Mouse (Mus musculus) gastrocnemius, postnatal 4 days (tissue): ENCODE data around the gene Mrpl23. TPM values are rescaled to one million over a fixed set of nuclear protein-coding genes. Genes with fewer than 3 reads are reported as not detected.

Experiments used
- DNase-seq, 2 experiments: peaks; one replicate each; pipeline ENCODE4 v3.0.0; 2021 to 2022; ENCODE audit warnings: low spot score in 2 of 2, mixed read lengths in 2 of 2
- microRNA-seq: library from miRNA; unstranded; fragments of <30 nt; microRNA quantifications from one replicate; pipeline ENCODE4 v1.2.0, GENCODE M21; 2021
- total RNA-seq, 2 experiments: library from RNA; stranded (reverse); gene quantifications; 2 replicates each; pipeline ENCODE4 v1.2.3; 2021

The Mrpl23 gene
- total RNA-seq, 2 experiments from 2014 or later, result 6.3 to 9.4 TPM

GRCm38 (mm10) chr7:142572343-142572742 lies 39.9 kb downstream of the Mrpl23 start:
- no peak for DNase-seq

- DNase-seq, result no peak
Measured at GRCm38 (mm10) chr7:142572992-142573391, 40.5 kb downstream of the Mrpl23 start.

GRCm38 (mm10) chr7:142574155-142574660 lies 41.7 kb downstream of the Mrpl23 start:
- DNase-seq, result no peak

GRCm38 (mm10) chr7:142574826-142575351 lies 42.4 kb downstream of the Mrpl23 start:
- no peak for DNase-seq

GRCm38 (mm10) chr7:142575491-142575890 lies 43.0 kb downstream of the Mrpl23 start:
- DNase-seq, result no peak

- no peak for DNase-seq
Measured at GRCm38 (mm10) chr7:142575971-142576370, 43.5 kb downstream of the Mrpl23 start.

GRCm38 (mm10) chr7:142576472-142577326 lies 44.2 kb downstream of the Mrpl23 start:
- no peak for DNase-seq

- peak; percentile 64 to 82 for DNase-seq
Measured at GRCm38 (mm10) chr7:142577806-142578423, 45.4 kb downstream of the Mrpl23 start.

- no peak for DNase-seq
Measured at GRCm38 (mm10) chr7:142579069-142579468, 46.6 kb downstream of the Mrpl23 start.

- peak in 1 of 2 experiments; percentile 65 for DNase-seq
Measured at GRCm38 (mm10) chr7:142580121-142580879, 47.8 kb downstream of the Mrpl23 start.

GRCm38 (mm10) chr7:142581186-142581585 lies 48.7 kb downstream of the Mrpl23 start:
- DNase-seq, result no peak

- peak in 1 of 2 experiments; percentile 66 for DNase-seq
Measured at GRCm38 (mm10) chr7:142581656-142582228, 49.3 kb downstream of the Mrpl23 start.

GRCm38 (mm10) chr7:142584882-142585281 lies 52.4 kb downstream of the Mrpl23 start:
- DNase-seq, result no peak

- DNase-seq, result no peak
Measured at GRCm38 (mm10) chr7:142585890-142586289, 53.4 kb downstream of the Mrpl23 start.

GRCm38 (mm10) chr7:142588282-142588941 lies 55.9 kb downstream of the Mrpl23 start:
- peak in 1 of 2 experiments; percentile 70 for DNase-seq

Small RNA genes within 50 kb of the gene (microRNA-seq; reads per million reads assigned to microRNA genes)
- 47.8 reads per million, percentile 43 among the genes with 10 or more reads in this experiment for gene Mir675

Other genes with a start within 250 kb of the Mrpl23 start
- not detected for gene Krtap5-1, start 235.6 kb upstream of the Mrpl23 start, total RNA-seq
- gene Krtap5-4, start 229.1 kb upstream of the Mrpl23 start, total RNA-seq, result not detected
- gene Ifitm10, start 158.9 kb upstream of the Mrpl23 start, total RNA-seq, result 1 to 10 TPM in 1 of 2 experiments, not detected in 1; 1.1 TPM
- gene Gm49369, start 150.0 kb upstream of the Mrpl23 start, total RNA-seq, result 1 to 10 TPM in 1 of 2 experiments, not detected in 1; 1.3 TPM
- gene Ctsd, start 144.6 kb upstream of the Mrpl23 start, total RNA-seq, result 100 to 1,000 TPM; 265 to 273 TPM
- gene Syt8, start 97.8 kb upstream of the Mrpl23 start, total RNA-seq, result not detected
- gene Tnni2, start 90.9 kb upstream of the Mrpl23 start, total RNA-seq, result 1,000 to 10,000 TPM; 7,757 to 8,026 TPM
- 10 to 100 TPM; 26.3 to 28.7 TPM for gene Lsp1, start 71.9 kb upstream of the Mrpl23 start, total RNA-seq
- over 10,000 TPM in 1 of 2 experiments, 1,000 to 10,000 TPM in 1; 9,881 to 10,830 TPM for gene Tnnt3, start 33.9 kb upstream of the Mrpl23 start, total RNA-seq
- gene Igf2, start 134.1 kb downstream of the Mrpl23 start, total RNA-seq, result over 10,000 TPM; 13,021 to 14,565 TPM
- 1 to 10 TPM; 2.2 to 2.5 TPM for gene Gm49394, start 137.3 kb downstream of the Mrpl23 start, total RNA-seq
- not detected for gene Ins2, start 210.7 kb downstream of the Mrpl23 start, total RNA-seq